Mouse (Mus musculus) CH12.LX (cell line): ENCODE measurements around the gene Pacs2. TPM values are rescaled to one million over a fixed set of nuclear protein-coding genes. Genes with fewer than 3 reads are reported as not detected.

ENCODE experiments used
- DNase-seq: peaks from one replicate; pipeline ENCODE4 v3.0.0-alpha.2; 2013; ENCODE audit errors: extremely low read depth
- H3K27ac ChIP-seq: 2 replicates; pipeline ENCODE4 v1.5.1; 2012; ENCODE audit warnings: low read depth, mild to moderate bottlenecking, control low read depth, moderate library complexity; ENCODE audit not compliant: insufficient read depth
- H3K27me3 ChIP-seq: replicated peaks from 2 replicates; pipeline ENCODE3; 2012; ENCODE audit warnings: inconsistent platforms
- H3K36me3 ChIP-seq, 2 experiments: replicated peaks in 1 of 2; 2 replicates each; pipeline versions ENCODE3 to v1.6.1; 2012; ENCODE audit warnings: inconsistent platforms in 1 of 2, low read length in 1 of 2, mild to moderate bottlenecking in 1 of 2, mixed read lengths in 1 of 2, moderate library complexity in 1 of 2; ENCODE audit not compliant: control insufficient read depth in 1 of 2, insufficient read depth in 1 of 2
- H3K4me1 ChIP-seq, 2 experiments: 2 replicates each; pipeline ENCODE4 v1.6.1; 2012; ENCODE audit warnings: inconsistent platforms in 1 of 2, moderate library complexity in 1 of 2; ENCODE audit not compliant: insufficient read depth in 2 of 2, control insufficient read depth in 1 of 2
- H3K4me2 ChIP-seq: 2 replicates; pipeline ENCODE4 v1.6.1; 2012; ENCODE audit warnings: low read depth, mild to moderate bottlenecking, control low read depth; ENCODE audit not compliant: poor library complexity, insufficient read depth, severe bottlenecking
- H3K4me3 ChIP-seq, 3 experiments: fragments of 150-350 bp in 1 of 3; sonication (generic) in 1 of 3; replicated peaks in 1 of 3; 2 replicates each; pipeline versions ENCODE3 to v1.5.1; 2011 to 2012; ENCODE audit warnings: low read depth in 2 of 3, low read length in 2 of 3, mild to moderate bottlenecking in 2 of 3, moderate library complexity in 2 of 3, control low read depth in 1 of 3, improper control_type of control experiment in 1 of 3, inconsistent platforms in 1 of 3, mixed read lengths in 1 of 3; ENCODE audit not compliant: poor library complexity in 1 of 3
- H3K79me2 ChIP-seq: replicated peaks from 2 replicates; pipeline ENCODE4 v1.6.1; 2012; ENCODE audit warnings: mild to moderate bottlenecking, moderate library complexity; ENCODE audit not compliant: control insufficient read depth, poor library complexity, insufficient read depth, severe bottlenecking; ENCODE audit errors: extremely low read depth
- H3K9ac ChIP-seq: 2 replicates; pipeline ENCODE4 v1.6.1; 2012; ENCODE audit warnings: low read depth, mild to moderate bottlenecking, control low read depth, moderate library complexity; ENCODE audit not compliant: insufficient read depth
- H3K9me3 ChIP-seq: replicated peaks from 2 replicates; pipeline ENCODE3; 2012; ENCODE audit warnings: low read length, inconsistent platforms, mixed read lengths
- BHLHE40 ChIP-seq: IDR thresholded peaks from 2 replicates; pipeline ENCODE4 v1.6.1; 2011; ENCODE audit warnings: mild to moderate bottlenecking, low read depth, low read length, improper control_type of control experiment
- CHD1 ChIP-seq: IDR thresholded peaks from 2 replicates; pipeline ENCODE4 v1.6.1; 2012; ENCODE audit warnings: low read depth, low read length, improper control_type of control experiment, inconsistent platforms
- CTCF ChIP-seq, 2 experiments: IDR thresholded peaks in 1 of 2; conservative IDR thresholded peaks in 1 of 2; 2 replicates each; pipeline ENCODE4 v1.5.1; 2011 to 2012; ENCODE audit warnings: low read depth in 2 of 2, low read length in 2 of 2, improper control_type of control experiment in 1 of 2, inconsistent platforms in 1 of 2, mild to moderate bottlenecking in 1 of 2, moderate library complexity in 1 of 2
- JUND ChIP-seq: conservative IDR thresholded peaks from 2 replicates; pipeline ENCODE4 v1.6.1; 2011; ENCODE audit warnings: low read depth, low read length, improper control_type of control experiment
- KAT2A ChIP-seq: IDR thresholded peaks from 2 replicates; pipeline ENCODE4 v1.6.1; 2012; ENCODE audit warnings: low read length, improper control_type of control experiment, inconsistent platforms; ENCODE audit not compliant: insufficient replicate concordance
- MAZ ChIP-seq: IDR thresholded peaks from 2 replicates; pipeline ENCODE4 v1.6.1; 2012; ENCODE audit warnings: low read depth, mild to moderate bottlenecking, inconsistent platforms, low read length, improper control_type of control experiment, moderate library complexity
- MYC ChIP-seq: IDR thresholded peaks from 2 replicates; pipeline ENCODE4 v1.6.1; 2011; ENCODE audit warnings: low read depth, mild to moderate bottlenecking, improper control_type of control experiment, low read length
- NELFE ChIP-seq: IDR thresholded peaks from 2 replicates; pipeline ENCODE4 v1.6.1; 2011; ENCODE audit warnings: low read depth, low read length, improper control_type of control experiment
- NRF1 ChIP-seq: IDR thresholded peaks from 2 replicates; pipeline ENCODE4 v1.6.1; 2014; ENCODE audit warnings: low read depth, mild to moderate bottlenecking, inconsistent platforms, low read length, improper control_type of control experiment, moderate library complexity
- RAD21 ChIP-seq: IDR thresholded peaks from 2 replicates; pipeline ENCODE4 v1.6.1; 2011; ENCODE audit warnings: low read depth, mild to moderate bottlenecking, low read length, improper control_type of control experiment, moderate library complexity
- SIN3A ChIP-seq: IDR thresholded peaks from 2 replicates; pipeline ENCODE4 v1.6.1; 2012; ENCODE audit warnings: low read length, improper control_type of control experiment, inconsistent platforms
- UBTF ChIP-seq: IDR thresholded peaks from 2 replicates; pipeline ENCODE4 v1.6.1; 2012; ENCODE audit warnings: low read depth, mild to moderate bottlenecking, inconsistent platforms, low read length, improper control_type of control experiment, moderate library complexity
- ZC3H11A ChIP-seq: IDR thresholded peaks from 2 replicates; pipeline ENCODE4 v1.6.1; 2012; ENCODE audit warnings: low read depth, mild to moderate bottlenecking, inconsistent platforms, low read length, improper control_type of control experiment
- ZNF384 ChIP-seq: IDR thresholded peaks from 2 replicates; pipeline ENCODE4 v1.6.1; 2012; ENCODE audit warnings: low read depth, low read length, improper control_type of control experiment, inconsistent platforms
- dilution Hi-C: fragments of 300-500 bp; cut with MboI; formaldehyde crosslinking; loops from 2 replicates; pipeline ENCODE4 v1.14.3; 2020; ENCODE audit warnings: low sequenced_read_pairs; ENCODE audit not compliant: extremely low pct_unique_long_range_greater_than_20kb, extremely low pct_ligation_motif_present
- in situ Hi-C: fragments of 300-500 bp; cut with MboI; formaldehyde crosslinking; loops from 3 replicates; pipeline ENCODE4 v1.14.3; 2019; ENCODE audit warnings: low sequenced_read_pairs, low pct_ligation_motif_present, low pct_unique_long_range_greater_than_20kb, mixed read lengths
- polyA plus RNA-seq: library from polyadenylated mRNA; unstranded; fragments of >175 nt; gene quantifications from 2 replicates; pipeline ENCODE4 v1.2.1, GENCODE M21; 2012; ENCODE audit warnings: low read depth; ENCODE audit not compliant: insufficient read length
- total RNA-seq, 2 experiments: library from RNA; depleted of rRNA; stranded (reverse); fragments of 300-350 nt in 1 of 2; fragments of >200 nt in 1 of 2; gene quantifications; 2 replicates each; pipeline ENCODE4 v1.2.3; 2012 to 2014

Pacs2 gene
- total and polyA plus RNA-seq, 3 experiments = 3.1 to 7.1 (median 7.0) TPM

DNA sequence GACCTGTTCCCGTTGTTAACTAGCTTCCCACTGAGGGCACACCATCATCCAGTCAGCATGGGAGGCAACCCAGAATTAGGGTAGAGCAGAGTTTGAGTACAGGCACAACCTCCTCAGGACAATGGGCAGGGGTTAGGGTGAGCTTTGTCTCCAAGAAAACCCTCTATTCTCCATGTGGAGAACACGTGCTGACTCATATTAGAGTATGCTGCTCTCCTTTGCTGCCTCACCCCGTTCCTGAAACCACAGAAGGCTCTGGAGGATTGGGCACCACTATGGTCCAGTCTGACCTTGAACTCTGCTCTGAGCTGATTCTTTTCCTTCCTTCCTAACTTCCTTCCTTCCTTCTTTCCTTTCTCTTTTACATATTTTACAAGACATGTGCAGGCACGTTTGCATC lies 24.1 kb downstream of the Pacs2 start:
- no peak overlapping the region for H3K4me2 ChIP-seq
- dilution Hi-C loops = no loop called here
- TF ChIP-seq JUND (no peak), MAZ (no peak), KAT2A (no peak), ZC3H11A (no peak), CHD1 (no peak), MYC (no peak), SIN3A (no peak), CTCF (conservative IDR thresholded peaks at IDR 0.05 in 1 of 2, IDR thresholded peaks at IDR 0.05 in 1 of 2; ENCODE audit: low read depth in 2 of 2, low read length in 2 of 2) (no peak), RAD21 (no peak), NRF1 (no peak), BHLHE40 (no peak), NELFE (no peak)

DNA sequence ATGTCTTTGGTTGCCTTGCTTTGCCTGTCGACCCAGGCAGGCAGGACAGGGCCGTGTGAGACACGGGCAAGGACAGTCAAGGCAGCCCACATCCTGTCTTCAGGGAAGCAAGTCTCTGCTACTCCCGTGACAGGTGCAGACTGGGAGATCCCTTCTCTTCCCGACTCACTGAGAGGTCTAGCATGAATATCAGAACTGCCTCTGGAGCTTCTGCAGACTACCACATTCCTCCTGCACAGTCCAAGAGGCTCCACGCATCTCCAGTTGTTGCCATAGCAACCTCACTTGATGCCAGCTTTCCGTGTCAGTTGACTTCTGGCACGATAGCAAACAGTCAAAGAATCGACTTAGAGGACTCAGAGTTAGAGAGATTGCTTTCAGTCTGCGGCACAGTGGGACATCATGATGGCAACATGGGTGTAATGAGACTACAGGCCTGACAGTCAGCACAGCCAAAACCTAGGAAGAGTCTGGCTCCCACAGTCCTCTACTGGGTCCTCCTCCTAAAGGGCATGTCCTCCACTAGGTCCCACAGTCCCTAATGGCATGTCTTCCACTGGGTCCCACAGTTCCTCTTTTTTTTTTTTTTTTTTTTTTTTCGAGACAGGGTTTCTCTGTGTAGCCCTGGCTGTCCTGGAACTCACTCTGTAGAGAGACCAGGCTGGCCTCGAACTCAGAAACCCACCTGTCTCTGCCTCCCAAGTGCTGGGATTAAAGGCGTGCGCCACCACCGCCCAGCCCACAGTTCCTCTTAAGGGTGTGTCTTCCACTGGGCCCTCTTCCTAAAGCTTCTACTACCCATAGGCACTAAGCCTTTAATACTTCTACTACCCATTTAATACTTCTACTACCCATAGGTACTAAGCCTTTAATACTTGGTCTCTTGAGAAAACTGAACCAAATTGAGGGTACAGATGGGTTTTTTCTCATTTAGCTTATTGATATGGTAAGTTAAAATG lies 27.5 kb downstream of the Pacs2 start:
- H3K9me3 ChIP-seq = no peaks in the 10 kb centered on the region
- TF ChIP-seq ZNF384 (0 out of 2 replicates have a peak, but pooled peaks have one; percentile 16), UBTF (no peak)
- H3K27me3 ChIP-seq = no peaks in the 10 kb centered on the region
- dilution Hi-C loops = no loop called here
- no peak overlapping the region for H3K27ac ChIP-seq
- H3K4me1 ChIP-seq = peaks cover 2 to 4% of the 10 kb centered on the region in 2 experiments; a peak in 2 of 4 replicates
- no peak overlapping the region for H3K4me3 ChIP-seq
- no peak overlapping the region for H3K4me2 ChIP-seq
- in situ Hi-C loops = no loop called here
- peaks cover 0 to 13% of the 10 kb centered on the region in 2 experiments for H3K36me3 ChIP-seq
- no peak for DNase-seq
- H3K79me2 ChIP-seq = no peaks in the 10 kb centered on the region
- no peak overlapping the region for H3K9ac ChIP-seq

More for the DNA sequence above, 24.1 kb downstream of the Pacs2 start:
- DNase-seq = no peak
- Histone ChIP-seq H3K9ac (no peak overlapping the region), H3K79me2 (no peaks in the 10 kb centered on the region), H3K9me3 (no peaks in the 10 kb centered on the region), H3K4me3 (no peak overlapping the region), H3K36me3 (peaks cover 0 to 2% of the 10 kb centered on the region in 2 experiments), H3K27ac (no peak overlapping the region), H3K27me3 (no peaks in the 10 kb centered on the region), H3K4me1 (peaks cover 2 to 4% of the 10 kb centered on the region in 2 experiments; a peak in 2 of 4 replicates)
- in situ Hi-C loops = no loop called here
